Mouse (Mus musculus) MEL (cell line): Measurements from ENCODE around the gene Pcsk5.

Source experiments
- CTCF ChIP-seq, 3 experiments: IDR thresholded peaks in 2 of 3; conservative IDR thresholded peaks in 1 of 3; 2 replicates each; pipeline ENCODE4 v1.5.1; 2011 to 2012; ENCODE audit warnings: low read length in 3 of 3, low read depth in 2 of 3, mild to moderate bottlenecking in 2 of 3, improper control_type of control experiment in 1 of 3, inconsistent platforms in 1 of 3, mixed read lengths in 1 of 3, moderate library complexity in 1 of 3; ENCODE audit not compliant: control insufficient read depth in 1 of 3, insufficient read depth in 1 of 3, poor library complexity in 1 of 3, severe bottlenecking in 1 of 3
- EP300 ChIP-seq, 2 experiments: IDR thresholded peaks; 2 replicates each; pipeline ENCODE4 v1.6.1; 2011; ENCODE audit warnings: improper control_type of control experiment in 2 of 2, low read length in 2 of 2, low read depth in 1 of 2, mild to moderate bottlenecking in 1 of 2
- ETS1 ChIP-seq: IDR thresholded peaks from 2 replicates; pipeline ENCODE4 v1.6.1; 2012; ENCODE audit warnings: low read depth, mild to moderate bottlenecking, inconsistent platforms, low read length, improper control_type of control experiment, moderate library complexity
- GATA1 ChIP-seq: IDR thresholded peaks from 2 replicates; pipeline ENCODE4 v1.6.1; 2011; ENCODE audit warnings: low read depth, low read length, improper control_type of control experiment
- JUND ChIP-seq: IDR thresholded peaks from 2 replicates; pipeline ENCODE4 v1.6.1; 2011; ENCODE audit warnings: low read depth, mild to moderate bottlenecking, improper control_type of control experiment, low read length
- KAT2A ChIP-seq: conservative IDR thresholded peaks from 2 replicates; pipeline ENCODE4 v1.6.1; 2012; ENCODE audit warnings: low read depth, low read length, improper control_type of control experiment, inconsistent platforms
- MAX ChIP-seq: IDR thresholded peaks from 2 replicates; pipeline ENCODE4 v1.6.1; 2011; ENCODE audit warnings: low read length, improper control_type of control experiment
- MAZ ChIP-seq: IDR thresholded peaks from 2 replicates; pipeline ENCODE4 v1.6.1; 2012; ENCODE audit warnings: low read depth, mild to moderate bottlenecking, inconsistent platforms, low read length, improper control_type of control experiment
- MEF2A ChIP-seq: IDR thresholded peaks from 2 replicates; pipeline ENCODE4 v1.6.1; 2014; ENCODE audit warnings: low read depth, mild to moderate bottlenecking, inconsistent platforms, low read length, improper control_type of control experiment; ENCODE audit not compliant: poor library complexity, insufficient replicate concordance, severe bottlenecking; ENCODE audit errors: extremely low read depth
- MXI1 ChIP-seq: IDR thresholded peaks from 2 replicates; pipeline ENCODE4 v1.6.1; 2011; ENCODE audit warnings: mild to moderate bottlenecking, low read depth, low read length, improper control_type of control experiment
- POLR2A ChIP-seq, 2 experiments: IDR thresholded peaks; 2 replicates each; pipeline ENCODE4 v1.6.1; 2011 to 2012; ENCODE audit warnings: low read length in 2 of 2, mild to moderate bottlenecking in 2 of 2, control low read depth in 1 of 2, improper control_type of control experiment in 1 of 2, low read depth in 1 of 2, moderate library complexity in 1 of 2; ENCODE audit not compliant: control insufficient read depth in 1 of 2, insufficient read depth in 1 of 2, poor library complexity in 1 of 2
- RAD21 ChIP-seq: IDR thresholded peaks from 2 replicates; pipeline ENCODE4 v1.6.1; 2011; ENCODE audit warnings: mild to moderate bottlenecking, low read depth, low read length, improper control_type of control experiment
- TAL1 ChIP-seq: IDR thresholded peaks from 2 replicates; pipeline ENCODE4 v1.6.1; 2012; ENCODE audit warnings: mild to moderate bottlenecking, inconsistent platforms, low read length, moderate library complexity, mixed read lengths
- ZNF384 ChIP-seq: IDR thresholded peaks from 2 replicates; pipeline ENCODE4 v1.6.1; 2012; ENCODE audit warnings: low read depth, mild to moderate bottlenecking, inconsistent platforms, low read length, improper control_type of control experiment

DNA sequence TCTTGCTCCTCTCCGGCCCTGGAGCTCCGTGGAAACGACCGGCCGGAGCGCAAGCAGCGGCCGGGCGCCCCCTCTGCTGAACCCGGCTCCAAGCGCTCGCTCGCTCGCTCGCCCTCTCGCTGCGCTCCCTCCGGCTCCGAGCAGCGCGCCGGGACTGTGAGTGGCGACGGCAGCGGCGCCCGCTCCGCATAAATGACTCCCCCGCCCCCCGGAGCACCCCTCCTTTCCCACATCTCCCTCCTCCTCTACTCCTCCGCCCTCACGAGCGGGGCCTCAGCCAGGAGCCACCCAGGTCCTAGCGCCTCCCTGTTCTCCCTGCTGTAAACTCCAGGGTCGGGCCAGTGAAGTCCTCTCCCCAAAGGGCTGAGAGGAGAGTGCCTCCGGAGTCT lies at the start of gene Pcsk5:
- TF ChIP-seq POLR2A (IDR thresholded peaks at IDR 0.05; ENCODE audit: control insufficient read depth in 1 of 2, insufficient read depth in 1 of 2, low read depth in 1 of 2, low read length in 2 of 2, poor library complexity in 1 of 2) (no peak), RAD21 (no peak), TAL1 (no peak), CTCF (IDR thresholded peaks at IDR 0.05 in 2 of 3, conservative IDR thresholded peaks at IDR 0.05 in 1 of 3; ENCODE audit: control insufficient read depth in 1 of 3, insufficient read depth in 1 of 3, low read depth in 2 of 3, low read length in 3 of 3, poor library complexity in 1 of 3, severe bottlenecking in 1 of 3) (no peak), MAX (no peak), MXI1 (no peak), ZNF384 (no peak), KAT2A (no peak), JUND (no peak), EP300 (IDR thresholded peaks at IDR 0.05; ENCODE audit: low read depth in 1 of 2, low read length in 2 of 2) (no peak), MAZ (no peak), GATA1 (no peak), ETS1 (no peak), MEF2A (no peak)
